Mouse (Mus musculus) adrenal gland, adult (tissue): ENCODE measurements around the gene Sos1.

ENCODE experiments used
- DNase-seq, 2 experiments: peaks; one replicate each; pipeline ENCODE4 v3.0.0; 2022 to 2023; ENCODE audit warnings: low spot score in 1 of 2; ENCODE audit not compliant: inconsistent age in 2 of 2

Gene Sos1

GRCm38 (mm10) chr17:80480031-80480854 is at the start of gene Sos1:
Sos1 (minus strand) TSS chr17:80480453.
- DNase-seq = peak; percentile 98 to 99

DNA sequence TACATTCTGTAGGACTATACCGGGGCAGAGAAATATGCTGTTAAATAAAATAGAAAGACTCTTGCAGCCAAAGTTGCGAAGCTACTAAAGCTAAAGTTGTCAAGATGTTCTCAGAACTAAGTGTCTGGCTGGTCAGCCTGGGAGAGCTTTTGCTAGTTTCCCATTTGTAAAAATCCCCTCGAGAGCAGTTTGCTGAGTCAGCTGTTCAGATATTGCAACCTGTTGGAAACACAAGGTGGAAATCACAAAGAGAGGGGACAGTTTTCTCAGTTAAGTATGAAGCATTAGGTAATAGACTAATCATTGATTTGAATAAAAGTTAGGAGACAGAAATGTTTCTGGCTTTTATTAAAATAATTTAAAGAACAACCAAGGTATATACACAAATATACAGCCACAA is 43.0 kb upstream of the Sos1 start:
- no peak for DNase-seq

DNA sequence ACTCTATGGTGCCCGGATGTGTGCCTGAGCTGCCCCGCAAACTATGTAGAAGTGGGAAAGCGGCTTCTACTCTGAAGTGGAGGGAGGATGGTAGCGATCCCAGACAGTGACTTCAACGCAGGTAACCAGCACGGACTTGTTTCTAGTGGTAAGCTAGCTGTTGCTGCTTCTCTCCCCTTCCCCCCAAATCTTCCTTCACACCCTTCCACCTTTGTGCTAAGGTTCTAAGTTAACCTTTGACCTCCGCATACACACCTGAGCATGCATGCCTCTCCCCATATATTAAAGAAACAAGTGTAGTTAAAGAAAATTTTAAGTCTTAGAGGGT is 41.9 kb upstream of the Sos1 start:
- DNase-seq = no peak

DNA sequence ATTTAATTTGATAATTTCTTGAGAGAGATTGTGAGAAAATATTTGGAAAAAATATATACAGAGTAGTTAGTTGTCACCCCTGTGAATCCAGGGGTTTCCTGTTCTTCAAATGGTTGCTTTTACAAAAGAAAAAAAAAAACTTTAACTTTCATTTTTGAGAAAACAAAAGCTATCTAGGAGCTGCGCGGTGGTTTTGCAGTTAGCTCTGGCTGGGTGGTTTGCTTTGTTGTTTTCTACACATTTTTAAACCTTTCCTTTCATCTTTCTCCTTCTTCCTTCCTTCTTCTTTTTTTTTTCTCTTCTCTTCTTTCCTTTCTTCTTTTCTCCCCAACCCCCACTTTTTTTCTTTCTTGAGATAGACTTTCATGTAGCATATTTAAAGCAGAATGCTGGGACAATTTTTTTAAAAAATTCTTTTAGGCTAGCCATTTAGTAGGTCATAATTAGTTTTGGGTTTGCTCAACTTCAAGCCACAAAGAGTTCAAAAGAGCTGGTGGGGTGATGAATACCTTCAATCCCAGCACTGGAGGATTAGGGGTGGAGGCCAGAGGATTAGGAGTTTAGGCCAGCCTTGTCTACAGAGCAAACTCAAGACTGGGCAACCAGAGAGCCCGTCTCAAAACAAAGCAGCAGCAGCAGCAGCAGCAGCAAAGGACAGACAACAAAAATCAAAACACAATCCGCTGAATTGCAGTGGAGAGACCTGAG is 41.4 kb upstream of the Sos1 start:
- DNase-seq = no peak

DNA sequence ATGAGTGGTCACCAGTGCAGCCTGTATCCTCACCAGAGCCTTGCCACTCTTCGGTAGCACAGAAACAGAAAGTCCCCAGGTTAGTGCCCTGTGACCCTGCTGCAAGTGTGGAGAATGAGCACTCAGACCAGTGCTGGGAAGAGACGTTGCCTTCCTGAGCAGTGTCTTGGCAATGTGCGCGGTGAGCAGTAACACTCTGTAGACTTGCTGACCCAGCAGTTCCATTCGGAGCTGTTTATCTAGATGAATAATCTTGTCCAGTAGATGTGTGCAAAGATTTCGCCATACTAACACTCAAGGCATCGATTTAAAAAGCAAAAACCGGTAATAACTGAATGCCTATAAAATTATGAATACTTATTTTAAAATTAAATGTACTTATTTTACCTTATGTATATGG is 40.3 kb upstream of the Sos1 start:
- DNase-seq = no peak

DNA sequence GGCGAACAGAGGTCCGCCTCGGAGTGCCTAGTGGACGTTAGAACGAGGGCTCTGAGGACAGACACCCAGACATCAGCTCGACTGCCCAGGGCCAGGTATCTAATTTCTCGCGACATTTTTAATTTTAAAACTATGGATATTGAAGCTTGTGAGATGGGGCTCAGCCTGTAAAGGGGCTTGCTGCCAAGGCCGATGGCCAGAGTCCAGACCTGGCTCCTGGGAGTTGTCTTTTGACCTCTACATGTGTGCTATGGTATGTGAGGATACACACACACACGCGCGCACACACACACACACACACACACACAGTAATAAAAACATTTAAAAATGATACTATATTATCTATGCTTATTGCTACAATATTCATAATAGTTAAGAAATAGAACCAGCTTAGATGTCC is 38.6 kb upstream of the Sos1 start:
- no peak for DNase-seq

DNA sequence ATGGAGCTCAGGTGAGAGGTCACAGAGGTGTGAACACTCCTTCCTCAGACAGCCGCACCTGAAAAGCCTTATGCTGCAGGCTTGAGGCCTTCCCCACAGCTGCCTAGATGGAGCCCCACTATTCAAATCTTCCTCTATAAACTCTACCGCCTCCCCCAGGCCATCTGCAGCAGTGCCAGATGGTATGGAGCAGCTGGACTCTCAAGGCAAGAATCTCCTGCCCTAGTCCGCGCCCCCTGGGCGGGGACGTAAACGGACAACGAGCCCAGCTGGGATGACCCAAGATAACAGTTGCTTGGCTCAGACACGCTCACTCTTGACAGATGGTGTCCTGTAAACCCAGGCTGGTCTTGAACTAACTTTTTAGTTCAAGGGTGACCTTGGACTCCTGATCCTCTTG is 37.0 kb upstream of the Sos1 start:
- no peak for DNase-seq

DNA sequence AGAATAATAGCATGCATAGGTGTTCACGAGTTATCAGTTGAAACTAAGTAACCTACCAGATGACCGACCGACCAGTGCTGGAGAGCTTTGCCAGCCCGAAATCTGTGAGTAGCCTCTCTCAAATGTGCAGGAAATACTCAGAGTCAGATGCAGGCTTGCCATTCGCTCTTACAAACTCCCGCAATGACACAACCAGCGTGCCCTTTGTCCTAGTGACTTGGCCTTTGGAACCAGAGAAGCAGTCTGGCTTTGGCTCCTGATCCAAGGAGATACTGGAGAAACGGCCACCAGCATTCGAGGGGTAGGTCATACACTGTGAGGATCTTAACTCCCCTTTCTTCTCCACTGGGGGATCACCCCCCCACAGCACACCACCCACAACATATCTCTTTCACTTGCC is 35.7 kb upstream of the Sos1 start:
- peak in 1 of 2 experiments; percentile 44 for DNase-seq

DNA sequence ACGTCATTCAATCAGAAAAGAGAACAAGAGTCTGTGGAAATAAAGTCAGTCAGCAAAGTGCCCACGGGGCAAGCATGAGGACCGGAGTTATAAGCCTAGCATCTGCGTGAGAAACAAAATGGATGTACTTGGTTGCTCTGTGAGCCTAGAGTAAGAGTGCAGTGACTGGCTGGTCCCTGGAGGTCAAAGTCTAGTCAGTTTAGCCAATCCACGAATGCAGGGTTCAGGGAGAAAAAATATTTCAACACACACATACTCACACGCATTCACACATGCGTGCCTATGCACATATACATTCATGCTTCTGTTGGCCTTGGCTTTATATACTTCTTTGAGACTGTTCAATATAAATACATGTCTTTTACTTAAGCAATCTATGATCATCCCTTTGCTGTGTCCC is 35.3 kb upstream of the Sos1 start:
- no peak for DNase-seq

GRCm38 (mm10) chr17:80513766-80514165 is 33.5 kb upstream of the Sos1 start:
- no peak for DNase-seq

DNA sequence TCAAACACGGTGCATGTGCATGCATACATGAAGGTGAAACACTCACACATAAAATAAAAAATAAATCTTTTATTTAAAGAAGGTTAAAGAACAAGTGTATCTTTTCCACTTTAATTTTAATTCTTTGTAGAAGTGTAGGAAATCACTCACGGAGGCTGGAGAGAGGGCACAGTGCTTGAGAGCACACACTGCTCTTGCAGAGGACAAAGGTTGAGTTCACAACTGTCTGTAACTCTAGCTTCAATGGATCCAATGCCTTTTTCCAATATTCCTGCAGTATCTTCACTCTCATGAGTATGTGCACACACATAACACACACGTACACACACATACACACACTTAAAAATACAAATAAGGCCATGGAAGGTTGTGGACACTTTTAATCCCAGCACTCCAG is 30.2 kb upstream of the Sos1 start:
- DNase-seq = no peak

DNA sequence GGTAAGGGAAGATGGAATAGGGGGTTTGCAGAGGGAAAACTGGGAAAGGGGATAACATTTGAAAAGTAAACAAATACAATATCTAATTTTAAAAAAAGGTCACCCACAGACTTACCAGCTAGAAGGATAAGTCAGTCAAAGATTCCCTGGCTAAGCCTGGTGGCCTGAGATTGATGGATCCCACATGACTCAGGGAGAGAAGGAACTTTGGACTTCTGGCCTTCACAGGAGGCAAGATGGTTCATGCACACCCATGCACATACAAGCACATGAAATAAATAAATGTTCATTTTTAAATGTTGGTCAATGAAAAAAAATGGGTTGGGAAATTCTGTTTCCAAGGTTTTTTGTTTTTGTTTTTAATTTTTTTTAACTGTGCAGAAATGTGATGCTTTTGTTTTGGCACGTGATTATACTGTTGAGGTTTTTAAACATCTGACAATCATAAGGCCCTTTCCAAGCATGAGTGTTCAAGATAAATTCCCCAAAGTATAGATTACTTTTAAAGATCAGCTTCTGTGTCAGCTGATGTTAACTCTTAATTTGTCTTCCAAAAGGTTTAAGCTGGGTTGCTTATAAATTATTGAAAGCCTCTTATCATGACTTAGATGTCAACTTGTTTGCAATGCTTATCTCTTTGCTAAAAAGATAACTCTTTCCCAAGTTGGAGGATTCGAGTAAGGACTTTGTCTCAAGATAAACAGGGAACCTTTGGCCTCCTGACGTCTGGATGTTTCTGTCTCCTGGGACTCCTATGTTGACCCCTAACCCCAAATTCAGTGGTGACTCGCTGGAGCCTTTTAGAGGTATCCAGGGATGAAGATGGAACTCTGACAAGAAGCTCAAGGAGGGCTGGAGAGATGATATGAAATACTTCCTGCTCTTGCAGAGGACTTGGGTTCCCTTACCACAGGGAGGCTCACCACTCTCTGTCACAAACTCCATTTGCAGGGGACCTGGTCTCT is 29.5 kb upstream of the Sos1 start:
- no peak for DNase-seq

- DNase-seq = no peak
Observed at GRCm38 (mm10) chr17:80505766-80506165, 25.5 kb upstream of the Sos1 start.

DNA sequence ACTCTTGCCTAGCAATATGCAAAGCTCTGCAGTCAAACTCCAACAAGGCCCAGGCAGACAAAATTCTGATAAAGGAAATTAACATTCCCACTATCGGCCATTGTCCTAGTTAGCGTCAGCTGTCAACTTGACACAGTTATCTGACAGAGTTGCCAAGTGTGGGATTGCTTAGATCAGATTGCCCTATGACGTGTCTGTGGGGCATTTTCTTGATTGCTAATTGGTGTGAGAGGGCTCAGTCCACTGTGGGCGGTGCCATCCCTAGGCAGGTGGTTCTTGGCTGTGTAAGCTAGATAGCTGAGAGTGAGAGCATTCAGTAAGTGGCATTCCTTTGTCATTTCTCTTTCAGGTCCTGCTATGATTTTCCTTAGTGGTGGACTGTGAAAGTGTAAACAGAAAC is 25.1 kb upstream of the Sos1 start:
- DNase-seq = no peak

DNA sequence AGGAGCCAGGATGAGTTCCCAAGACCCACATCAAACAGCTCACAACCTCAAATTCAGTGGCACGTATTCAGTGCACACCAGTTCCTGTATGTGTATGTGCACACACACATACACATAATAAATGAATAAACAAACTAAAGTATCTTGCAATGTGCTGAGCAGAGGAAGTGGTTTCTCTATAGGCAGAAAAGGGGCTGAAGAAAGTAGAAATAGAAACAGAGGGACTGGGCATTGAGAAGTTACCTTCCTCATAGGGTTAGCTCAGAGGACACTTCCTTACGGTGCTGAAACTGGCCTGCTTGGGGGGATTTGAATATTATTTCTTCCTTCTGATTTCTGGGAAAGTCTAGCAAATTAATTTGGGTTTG is 21.5 kb upstream of the Sos1 start:
- DNase-seq = no peak

GRCm38 (mm10) chr17:80501037-80501804 is 21.0 kb upstream of the Sos1 start:
- DNase-seq = peak; percentile 32 to 54

DNA sequence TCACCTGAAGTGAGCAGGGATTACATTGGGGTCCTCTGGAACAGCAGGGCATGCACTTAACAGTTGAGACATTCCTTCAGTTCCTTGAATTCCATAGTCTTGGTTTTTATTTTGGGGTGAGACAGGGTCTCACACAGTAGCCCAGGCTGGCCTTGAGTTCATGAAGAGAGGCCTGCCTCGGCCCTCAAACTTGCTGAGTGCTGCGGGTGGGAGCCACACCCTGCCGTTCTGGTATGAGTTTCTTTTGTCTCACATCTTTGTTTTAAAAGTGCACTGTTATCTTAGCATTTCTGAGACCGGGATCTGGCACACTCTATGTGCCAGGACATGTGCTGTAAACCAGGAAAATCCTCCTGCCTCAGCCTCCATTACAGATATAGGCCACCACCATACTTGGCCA is 19.8 kb upstream of the Sos1 start:
- no peak for DNase-seq

- no peak for DNase-seq
Observed at GRCm38 (mm10) chr17:80498600-80499268, 18.5 kb upstream of the Sos1 start.

DNA sequence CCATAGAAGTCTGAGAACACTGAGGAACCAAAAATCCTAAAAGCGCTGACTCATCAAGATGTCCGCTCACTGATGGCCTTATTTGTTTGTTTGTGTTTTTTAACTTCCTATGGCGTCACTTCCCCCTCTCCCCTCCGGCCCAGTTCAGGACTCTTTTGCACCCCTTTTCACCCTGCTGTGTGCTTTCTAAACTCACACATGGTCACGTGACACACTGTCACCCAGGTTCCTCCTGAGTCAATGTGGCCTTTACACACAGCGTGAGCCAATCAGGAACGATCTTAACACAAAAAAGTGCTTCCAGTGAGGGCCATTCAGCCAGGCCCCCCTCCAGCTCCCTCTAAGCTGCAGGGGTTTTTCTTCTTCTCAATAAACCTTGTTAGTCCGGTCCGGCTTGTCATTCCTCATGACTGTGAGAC is 16.9 kb upstream of the Sos1 start:
- DNase-seq = no peak

DNA sequence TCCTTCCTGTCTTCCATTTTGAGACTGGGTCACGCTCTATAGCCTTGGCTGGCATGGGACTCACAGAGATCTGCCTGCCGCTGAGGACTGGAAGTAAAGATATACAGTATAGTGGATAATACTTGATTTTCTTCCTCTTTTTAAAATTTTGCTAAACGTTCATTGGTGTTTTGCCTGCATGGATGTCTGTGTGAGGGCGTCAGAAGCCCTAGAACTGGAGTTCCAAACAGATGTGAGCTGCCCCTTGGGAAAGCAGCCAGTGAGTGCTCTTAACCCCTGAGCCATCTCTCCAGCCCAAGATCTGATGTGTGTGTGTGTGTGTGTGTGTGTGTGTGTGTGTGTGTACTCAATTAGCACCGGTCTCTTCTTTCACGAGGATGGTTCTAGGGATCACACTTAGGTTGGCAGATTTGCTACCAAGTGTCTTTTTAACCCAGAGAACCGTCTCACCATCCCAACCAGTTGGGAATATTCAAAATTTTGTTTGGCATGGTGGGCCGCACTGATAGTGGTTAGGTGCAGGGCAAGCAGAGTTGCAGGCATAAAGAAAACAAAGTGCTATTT is 16.4 kb upstream of the Sos1 start:
- no peak for DNase-seq
